Mouse (Mus musculus): ENCODE results near the gene Mthfd1. TPM values are rescaled to one million over a fixed set of nuclear protein-coding genes. Genes with fewer than 3 reads are reported as not detected.

Mthfd1 gene
- polyA plus RNA-seq, 1 experiment: 30.6 TPM

- peaks cover 16% of the 10 kb centered on the region for H3K4me1 ChIP-seq
- H3K4me3 ChIP-seq (replicated peaks): no peak overlapping the region
- peaks cover 78% of the 10 kb centered on the region for H3K36me3 ChIP-seq (replicated peaks; ENCODE audit: low read length)
- no peak for TF ChIP-seq FLI1 (IDR thresholded peaks at IDR 0.05; ENCODE audit: low read length)
- no peak for TF ChIP-seq GATA1 (IDR thresholded peaks at IDR 0.05; ENCODE audit: borderline replicate concordance, low read length)
- no peaks in the 10 kb centered on the region for H3K9me3 ChIP-seq
- H3K27me3 ChIP-seq (replicated peaks): no peaks in the 10 kb centered on the region
Observed at GRCm38 (mm10) chr12:76272610-76273524, 17.8 kb downstream of the Mthfd1 start.

- Histone ChIP-seq H3K4me3 (replicated peaks) (no peak overlapping the region), H3K4me1 (peaks cover 9% of the 10 kb centered on the region), H3K36me3 (replicated peaks; ENCODE audit: low read length) (peaks cover 90% of the 10 kb centered on the region), H3K9me3 (no peaks in the 10 kb centered on the region), H3K27me3 (replicated peaks) (no peaks in the 10 kb centered on the region)
- no peak for TF ChIP-seq FLI1 (IDR thresholded peaks at IDR 0.05; ENCODE audit: low read length)
- no peak for TF ChIP-seq GATA1 (IDR thresholded peaks at IDR 0.05; ENCODE audit: borderline replicate concordance, low read length)
Observed at GRCm38 (mm10) chr12:76278209-76278608, 23.1 kb downstream of the Mthfd1 start.

GRCm38 (mm10) chr12:76280556-76280955, 25.5 kb downstream of the Mthfd1 start:
- TF ChIP-seq FLI1 (IDR thresholded peaks at IDR 0.05; ENCODE audit: low read length) (no peak), GATA1 (IDR thresholded peaks at IDR 0.05; ENCODE audit: borderline replicate concordance, low read length) (no peak)

GRCm38 (mm10) chr12:76281111-76281660, 26.1 kb downstream of the Mthfd1 start:
- peaks cover 4% of the 10 kb centered on the region for H3K4me1 ChIP-seq
- H3K9me3 ChIP-seq: no peaks in the 10 kb centered on the region
- TF ChIP-seq GATA1 (IDR thresholded peaks at IDR 0.05; ENCODE audit: borderline replicate concordance, low read length) (no peak), FLI1 (IDR thresholded peaks at IDR 0.05; ENCODE audit: low read length) (no peak)
- no peak overlapping the region for H3K4me3 ChIP-seq (replicated peaks)
- no peaks in the 10 kb centered on the region for H3K27me3 ChIP-seq (replicated peaks)
- H3K36me3 ChIP-seq (replicated peaks; ENCODE audit: low read length): peaks cover 97% of the 10 kb centered on the region

More at GRCm38 (mm10) chr12:76280556-76280955, 25.5 kb downstream of the Mthfd1 start:
- Histone ChIP-seq H3K4me1 (peaks cover 4% of the 10 kb centered on the region), H3K27me3 (replicated peaks) (no peaks in the 10 kb centered on the region), H3K9me3 (no peaks in the 10 kb centered on the region), H3K36me3 (replicated peaks; ENCODE audit: low read length) (peaks cover 96% of the 10 kb centered on the region), H3K4me3 (replicated peaks) (no peak overlapping the region)

GRCm38 (mm10) chr12:76282132-76282531, 27.0 kb downstream of the Mthfd1 start:
- H3K9me3 ChIP-seq: no peaks in the 10 kb centered on the region
- H3K36me3 ChIP-seq (replicated peaks; ENCODE audit: low read length): peaks cover 94% of the 10 kb centered on the region
- no peak overlapping the region for H3K4me3 ChIP-seq (replicated peaks)
- TF ChIP-seq FLI1 (IDR thresholded peaks at IDR 0.05; ENCODE audit: low read length) (no peak), GATA1 (IDR thresholded peaks at IDR 0.05; ENCODE audit: borderline replicate concordance, low read length) (no peak)
- no peaks in the 10 kb centered on the region for H3K27me3 ChIP-seq (replicated peaks)
- peaks cover 4% of the 10 kb centered on the region for H3K4me1 ChIP-seq

GRCm38 (mm10) chr12:76282532-76283173, 27.6 kb downstream of the Mthfd1 start:
- H3K27me3 ChIP-seq (replicated peaks): no peaks in the 10 kb centered on the region
- peaks cover 4% of the 10 kb centered on the region for H3K4me1 ChIP-seq
- H3K9me3 ChIP-seq: no peaks in the 10 kb centered on the region
- H3K36me3 ChIP-seq (replicated peaks; ENCODE audit: low read length): peaks cover 94% of the 10 kb centered on the region
- H3K4me3 ChIP-seq (replicated peaks): no peak overlapping the region
- TF ChIP-seq FLI1 (IDR thresholded peaks at IDR 0.05; ENCODE audit: low read length): no peak
- no peak for TF ChIP-seq GATA1 (IDR thresholded peaks at IDR 0.05; ENCODE audit: borderline replicate concordance, low read length)

- no peaks in the 10 kb centered on the region for H3K9me3 ChIP-seq
- peaks cover 91% of the 10 kb centered on the region for H3K36me3 ChIP-seq (replicated peaks; ENCODE audit: low read length)
- H3K27me3 ChIP-seq (replicated peaks): no peaks in the 10 kb centered on the region
- TF ChIP-seq FLI1 (IDR thresholded peaks at IDR 0.05; ENCODE audit: low read length): no peak
- no peak for TF ChIP-seq GATA1 (IDR thresholded peaks at IDR 0.05; ENCODE audit: borderline replicate concordance, low read length)
- H3K4me1 ChIP-seq: peaks cover 4% of the 10 kb centered on the region
- H3K4me3 ChIP-seq (replicated peaks): no peak overlapping the region
Observed at GRCm38 (mm10) chr12:76285418-76285817, 30.3 kb downstream of the Mthfd1 start.

GRCm38 (mm10) chr12:76287986-76288385, 32.9 kb downstream of the Mthfd1 start:
- Histone ChIP-seq H3K4me1 (peaks cover 1% of the 10 kb centered on the region; the same call in 1 of the 2 replicates), H3K27me3 (replicated peaks) (no peaks in the 10 kb centered on the region), H3K4me3 (replicated peaks) (no peak overlapping the region), H3K36me3 (replicated peaks; ENCODE audit: low read length) (peaks cover 91% of the 10 kb centered on the region), H3K9me3 (no peaks in the 10 kb centered on the region)
- TF ChIP-seq GATA1 (IDR thresholded peaks at IDR 0.05; ENCODE audit: borderline replicate concordance, low read length) (no peak), FLI1 (IDR thresholded peaks at IDR 0.05; ENCODE audit: low read length) (no peak)

GRCm38 (mm10) chr12:76288494-76288893, 33.4 kb downstream of the Mthfd1 start:
- H3K27me3 ChIP-seq (replicated peaks): no peaks in the 10 kb centered on the region
- peaks cover 89% of the 10 kb centered on the region for H3K36me3 ChIP-seq (replicated peaks; ENCODE audit: low read length)
- no peak for TF ChIP-seq GATA1 (IDR thresholded peaks at IDR 0.05; ENCODE audit: borderline replicate concordance, low read length)
- no peak for TF ChIP-seq FLI1 (IDR thresholded peaks at IDR 0.05; ENCODE audit: low read length)
- H3K4me1 ChIP-seq: peaks cover 6% of the 10 kb centered on the region
- no peaks in the 10 kb centered on the region for H3K9me3 ChIP-seq
- no peak overlapping the region for H3K4me3 ChIP-seq (replicated peaks)

All from megakaryocyte, embryonic 14.5 days (primary cell).